In genomic region chr12:109397175-109398058, GRCm38 (mm10) we compare ENCODE assay signal across 11 mouse cellular contexts. TPM values are rescaled to one million over a fixed set of nuclear protein-coding genes. Genes with fewer than 3 reads are reported as not detected.
DNase-seq lines count a peak whose midpoint lies in the region; ATAC-seq lines count a peak whose summit lies in the region.
"Had no signal": no experiment of that assay in that cellular context is flagged by ENCODE, and none has a peak within 500 bp of the region (broad histone marks: within the 10 kb centered on the region; RNA-seq: fewer than 3 reads in every experiment).

No protein-coding gene starts in this region.

- peak overlapping the region; percentile 3; the same call in 1 of the 2 replicates for H3K27ac ChIP-seq in heart, embryonic 15.5 days
- H3K27ac ChIP-seq in midbrain, embryonic 10.5 days (replicated peaks): peak overlapping the region; percentile 39
- H3K27ac ChIP-seq in midbrain, embryonic 14.5 days (replicated peaks; ENCODE audit: low read depth, low read length): no peak overlapping the region
- H3K27ac ChIP-seq in stomach, embryonic 16.5 days (ENCODE audit: low read length): peak overlapping the region; percentile 23; the same call in 1 of the 2 replicates

- no peak overlapping the region for H3K4me3 ChIP-seq in heart, embryonic 15.5 days
- H3K4me3 ChIP-seq in midbrain, embryonic 10.5 days: no peak overlapping the region
- no peak overlapping the region for H3K4me3 ChIP-seq in midbrain, embryonic 14.5 days (replicated peaks; ENCODE audit: low read depth, low read length)
- no peak overlapping the region for H3K4me3 ChIP-seq in stomach, embryonic 16.5 days (replicated peaks; ENCODE audit: low read length)

- no peak overlapping the region for H3K9ac ChIP-seq in heart, embryonic 15.5 days
- H3K9ac ChIP-seq in midbrain, embryonic 14.5 days (replicated peaks; ENCODE audit: low read length): no peak overlapping the region
- peak overlapping the region; percentile 40; the same call in 1 of the 2 replicates for H3K9ac ChIP-seq in stomach, embryonic 16.5 days (ENCODE audit: low read length)

- peak; percentile 66 for DNase-seq in adrenal gland, postnatal 14 days
- DNase-seq in adrenal gland, adult 2 months: no peak
- no peak for DNase-seq in heart, adult 8-10 months (ENCODE audit: low spot score)
- no peak for DNase-seq in midbrain, embryonic 10.5 days (ENCODE audit: low spot score)
- DNase-seq in midbrain, embryonic 14.5 days: no peak
- no peak for DNase-seq in lung, adult 18-20 months
- DNase-seq: liver had no signal

- peaks cover 2% of the 10 kb centered on the region; the same call in 1 of the 2 replicates for H3K27me3 ChIP-seq in heart, embryonic 15.5 days
- H3K27me3 ChIP-seq in midbrain, embryonic 10.5 days (ENCODE audit: low read depth, poor library complexity, severe bottlenecking): peaks cover 58% of the 10 kb centered on the region
- no peaks in the 10 kb centered on the region for H3K27me3 ChIP-seq in midbrain, embryonic 14.5 days (ENCODE audit: control insufficient read depth, insufficient read depth, low read length)
- no peaks in the 10 kb centered on the region for H3K27me3 ChIP-seq in stomach, embryonic 16.5 days (ENCODE audit: control insufficient read depth, insufficient read depth, low read length)

- WGBS in heart, embryonic 15.5 days: 57% methylated on average over 12 of the region's 12 CpGs
- 57% methylated on average over 12 of the region's 12 CpGs for WGBS in midbrain, embryonic 10.5 days
- WGBS in midbrain, embryonic 14.5 days: 53% methylated on average over 12 of the region's 12 CpGs
- WGBS in stomach, embryonic 16.5 days: 56% methylated on average over 12 of the region's 12 CpGs

- H3K4me1 ChIP-seq in heart, embryonic 15.5 days (replicated peaks): peaks cover 51% of the 10 kb centered on the region
- H3K4me1 ChIP-seq in midbrain, embryonic 10.5 days: peaks cover 67% of the 10 kb centered on the region
- peaks cover 20% of the 10 kb centered on the region for H3K4me1 ChIP-seq in midbrain, embryonic 14.5 days (ENCODE audit: control insufficient read depth, insufficient read depth, low read length)
- peaks cover 41% of the 10 kb centered on the region for H3K4me1 ChIP-seq in stomach, embryonic 16.5 days (ENCODE audit: control insufficient read depth, insufficient read depth, low read length)

- ATAC-seq in heart, embryonic 15.5 days (replicated peaks; ENCODE audit: insufficient number of reproducible peaks, insufficient read depth, low FRiP score, low read depth): no peak
- no peak for ATAC-seq in midbrain, embryonic 14.5 days (ENCODE audit: low FRiP score, low TSS enrichment)
- no peak for ATAC-seq in stomach, embryonic 16.5 days (ENCODE audit: insufficient read depth, low FRiP score)

- no peaks in the 10 kb centered on the region for H3K9me3 ChIP-seq in heart, embryonic 15.5 days (replicated peaks)
- no peaks in the 10 kb centered on the region for H3K9me3 ChIP-seq in midbrain, embryonic 10.5 days (replicated peaks)
- no peaks in the 10 kb centered on the region for H3K9me3 ChIP-seq in midbrain, embryonic 14.5 days (ENCODE audit: control insufficient read depth, low read length)
- no peaks in the 10 kb centered on the region for H3K9me3 ChIP-seq in stomach, embryonic 16.5 days (replicated peaks; ENCODE audit: control insufficient read depth, low read length)

- no peak overlapping the region for H3K4me2 ChIP-seq in heart, embryonic 15.5 days
- no peak overlapping the region for H3K4me2 ChIP-seq in midbrain, embryonic 14.5 days (ENCODE audit: low read length)
- H3K4me2 ChIP-seq in stomach, embryonic 16.5 days (ENCODE audit: low read depth, low read length): no peak overlapping the region

- no peaks in the 10 kb centered on the region for H3K36me3 ChIP-seq in heart, embryonic 15.5 days
- no peaks in the 10 kb centered on the region for H3K36me3 ChIP-seq in midbrain, embryonic 10.5 days
- H3K36me3 ChIP-seq in midbrain, embryonic 14.5 days (ENCODE audit: control insufficient read depth, insufficient read depth, low read length): no peaks in the 10 kb centered on the region
- H3K36me3 ChIP-seq in stomach, embryonic 16.5 days (ENCODE audit: control insufficient read depth, insufficient read depth, low read length): no peaks in the 10 kb centered on the region

RNA-seq across cellular contexts. Expression of gene Dlk1, which starts 55.2 kb away (rescaled TPM):
- 494 and 529 TPM in 2 replicates for total RNA-seq in adrenal gland, postnatal 14 days (2021)
- 100 to 1,000 TPM; 623 to 917 TPM for total RNA-seq in adrenal gland, adult 2 months (2021)
- 1,239 and 1,424 TPM in 2 replicates for polyA plus RNA-seq in adrenal gland, adult 2 months (2012; rRNA removed)
- polyA plus RNA-seq in heart, embryonic 15.5 days (2015; fragmentation: Nextera tagmentation; extraction: Ambion mirVana): 131 and 212 TPM in 2 replicates
- total RNA-seq in heart, adult 8-10 months (2022): under 1 TPM in 3 of 4 experiments, not detected in 1; 0.23 to 0.69 (median 0.47) TPM
- polyA plus RNA-seq in midbrain, embryonic 10.5 days (2016; fragmentation: Nextera tagmentation; extraction: Ambion mirVana): 107 and 118 TPM in 2 replicates
- polyA plus RNA-seq in midbrain, embryonic 14.5 days (2014; fragmentation: Nextera tagmentation; extraction: Ambion mirVana): 50.3 and 51.4 TPM in 2 replicates
- 449 and 542 TPM in 2 replicates for polyA plus RNA-seq in stomach, embryonic 16.5 days (2015; fragmentation: Nextera tagmentation; extraction: Ambion mirVana)
- total RNA-seq: megakaryocyte, adult 5-6 weeks; neutrophil, adult 5-6 weeks had no signal
